Mouse (Mus musculus) CH12.LX (cell line): ENCODE results near the gene Grk4. TPM values are rescaled to one million over a fixed set of nuclear protein-coding genes. Genes with fewer than 3 reads are reported as not detected.

ENCODE experiments used
- DNase-seq: peaks from one replicate; pipeline ENCODE4 v3.0.0-alpha.2; 2013; ENCODE audit errors: extremely low read depth
- H3K27ac ChIP-seq: 2 replicates; pipeline ENCODE4 v1.5.1; 2012; ENCODE audit warnings: low read depth, mild to moderate bottlenecking, control low read depth, moderate library complexity; ENCODE audit not compliant: insufficient read depth
- H3K27me3 ChIP-seq: replicated peaks from 2 replicates; pipeline ENCODE3; 2012; ENCODE audit warnings: inconsistent platforms
- H3K36me3 ChIP-seq, 2 experiments: replicated peaks in 1 of 2; 2 replicates each; pipeline versions ENCODE3 to v1.6.1; 2012; ENCODE audit warnings: inconsistent platforms in 1 of 2, low read length in 1 of 2, mild to moderate bottlenecking in 1 of 2, mixed read lengths in 1 of 2, moderate library complexity in 1 of 2; ENCODE audit not compliant: control insufficient read depth in 1 of 2, insufficient read depth in 1 of 2
- H3K4me1 ChIP-seq, 2 experiments: 2 replicates each; pipeline ENCODE4 v1.6.1; 2012; ENCODE audit warnings: inconsistent platforms in 1 of 2, moderate library complexity in 1 of 2; ENCODE audit not compliant: insufficient read depth in 2 of 2, control insufficient read depth in 1 of 2
- H3K4me2 ChIP-seq: 2 replicates; pipeline ENCODE4 v1.6.1; 2012; ENCODE audit warnings: low read depth, mild to moderate bottlenecking, control low read depth; ENCODE audit not compliant: poor library complexity, insufficient read depth, severe bottlenecking
- H3K4me3 ChIP-seq, 3 experiments: fragments of 150-350 bp in 1 of 3; sonication (generic) in 1 of 3; replicated peaks in 1 of 3; 2 replicates each; pipeline versions ENCODE3 to v1.5.1; 2011 to 2012; ENCODE audit warnings: low read depth in 2 of 3, low read length in 2 of 3, mild to moderate bottlenecking in 2 of 3, moderate library complexity in 2 of 3, control low read depth in 1 of 3, improper control_type of control experiment in 1 of 3, inconsistent platforms in 1 of 3, mixed read lengths in 1 of 3; ENCODE audit not compliant: poor library complexity in 1 of 3
- H3K79me2 ChIP-seq: replicated peaks from 2 replicates; pipeline ENCODE4 v1.6.1; 2012; ENCODE audit warnings: mild to moderate bottlenecking, moderate library complexity; ENCODE audit not compliant: control insufficient read depth, poor library complexity, insufficient read depth, severe bottlenecking; ENCODE audit errors: extremely low read depth
- H3K9ac ChIP-seq: 2 replicates; pipeline ENCODE4 v1.6.1; 2012; ENCODE audit warnings: low read depth, mild to moderate bottlenecking, control low read depth, moderate library complexity; ENCODE audit not compliant: insufficient read depth
- H3K9me3 ChIP-seq: replicated peaks from 2 replicates; pipeline ENCODE3; 2012; ENCODE audit warnings: low read length, inconsistent platforms, mixed read lengths
- BHLHE40 ChIP-seq: IDR thresholded peaks from 2 replicates; pipeline ENCODE4 v1.6.1; 2011; ENCODE audit warnings: mild to moderate bottlenecking, low read depth, low read length, improper control_type of control experiment
- CHD1 ChIP-seq: IDR thresholded peaks from 2 replicates; pipeline ENCODE4 v1.6.1; 2012; ENCODE audit warnings: low read depth, low read length, improper control_type of control experiment, inconsistent platforms
- CHD2 ChIP-seq: IDR thresholded peaks from 2 replicates; pipeline ENCODE4 v1.6.1; 2011; ENCODE audit warnings: low read length, improper control_type of control experiment
- CTCF ChIP-seq, 2 experiments: IDR thresholded peaks in 1 of 2; conservative IDR thresholded peaks in 1 of 2; 2 replicates each; pipeline ENCODE4 v1.5.1; 2011 to 2012; ENCODE audit warnings: low read depth in 2 of 2, low read length in 2 of 2, improper control_type of control experiment in 1 of 2, inconsistent platforms in 1 of 2, mild to moderate bottlenecking in 1 of 2, moderate library complexity in 1 of 2
- ELF1 ChIP-seq: IDR thresholded peaks from 2 replicates; pipeline ENCODE4 v1.6.1; 2014; ENCODE audit warnings: low read depth, mild to moderate bottlenecking, inconsistent platforms, low read length, improper control_type of control experiment
- EP300 ChIP-seq: IDR thresholded peaks from 2 replicates; pipeline ENCODE4 v1.6.1; 2011; ENCODE audit warnings: low read length, improper control_type of control experiment
- ETS1 ChIP-seq: conservative IDR thresholded peaks from 2 replicates; pipeline ENCODE4 v1.6.1; 2012; ENCODE audit warnings: low read depth, mild to moderate bottlenecking, inconsistent platforms, low read length, improper control_type of control experiment, moderate library complexity
- GABPA ChIP-seq: IDR thresholded peaks from 2 replicates; pipeline ENCODE4 v1.6.1; 2012; ENCODE audit warnings: low read depth, low read length, improper control_type of control experiment, inconsistent platforms; ENCODE audit not compliant: insufficient replicate concordance
- IRF4 ChIP-seq: IDR thresholded peaks from 2 replicates; pipeline ENCODE4 v1.6.1; 2014; ENCODE audit warnings: low read depth, mild to moderate bottlenecking, inconsistent platforms, low read length, improper control_type of control experiment
- JUN ChIP-seq: IDR thresholded peaks from 2 replicates; pipeline ENCODE4 v1.6.1; 2011; ENCODE audit warnings: low read depth, mild to moderate bottlenecking, low read length, improper control_type of control experiment, moderate library complexity; ENCODE audit not compliant: insufficient read depth
- JUND ChIP-seq: conservative IDR thresholded peaks from 2 replicates; pipeline ENCODE4 v1.6.1; 2011; ENCODE audit warnings: low read depth, low read length, improper control_type of control experiment
- KAT2A ChIP-seq: IDR thresholded peaks from 2 replicates; pipeline ENCODE4 v1.6.1; 2012; ENCODE audit warnings: low read length, improper control_type of control experiment, inconsistent platforms; ENCODE audit not compliant: insufficient replicate concordance
- MAX ChIP-seq: IDR thresholded peaks from 2 replicates; pipeline ENCODE4 v1.6.1; 2011; ENCODE audit warnings: low read length, improper control_type of control experiment
- MEF2A ChIP-seq: IDR thresholded peaks from 2 replicates; pipeline ENCODE4 v1.6.1; 2014; ENCODE audit warnings: low read depth, mild to moderate bottlenecking, inconsistent platforms, low read length, improper control_type of control experiment, borderline replicate concordance
- MXI1 ChIP-seq: IDR thresholded peaks from 2 replicates; pipeline ENCODE4 v1.6.1; 2011; ENCODE audit warnings: mild to moderate bottlenecking, low read depth, low read length, improper control_type of control experiment
- MYC ChIP-seq: IDR thresholded peaks from 2 replicates; pipeline ENCODE4 v1.6.1; 2011; ENCODE audit warnings: low read depth, mild to moderate bottlenecking, improper control_type of control experiment, low read length
- NRF1 ChIP-seq: IDR thresholded peaks from 2 replicates; pipeline ENCODE4 v1.6.1; 2014; ENCODE audit warnings: low read depth, mild to moderate bottlenecking, inconsistent platforms, low read length, improper control_type of control experiment, moderate library complexity
- POLR2A ChIP-seq: IDR thresholded peaks from 2 replicates; pipeline ENCODE4 v1.6.1; 2011; ENCODE audit warnings: low read depth, mild to moderate bottlenecking, improper control_type of control experiment, low read length
- POLR2AphosphoS2 ChIP-seq: IDR thresholded peaks from 2 replicates; pipeline ENCODE4 v1.6.1; 2011; ENCODE audit warnings: low read depth, low read length, improper control_type of control experiment
- RAD21 ChIP-seq: IDR thresholded peaks from 2 replicates; pipeline ENCODE4 v1.6.1; 2011; ENCODE audit warnings: low read depth, mild to moderate bottlenecking, low read length, improper control_type of control experiment, moderate library complexity
- RCOR1 ChIP-seq: conservative IDR thresholded peaks from 2 replicates; pipeline ENCODE4 v1.6.1; 2012; ENCODE audit warnings: low read depth, mild to moderate bottlenecking, inconsistent platforms, low read length, improper control_type of control experiment
- SIN3A ChIP-seq: IDR thresholded peaks from 2 replicates; pipeline ENCODE4 v1.6.1; 2012; ENCODE audit warnings: low read length, improper control_type of control experiment, inconsistent platforms
- SMC3 ChIP-seq: IDR thresholded peaks from 2 replicates; pipeline ENCODE4 v1.6.1; 2011; ENCODE audit warnings: low read depth, low read length, improper control_type of control experiment
- TBP ChIP-seq: conservative IDR thresholded peaks from 2 replicates; pipeline ENCODE4 v1.6.1; 2011; ENCODE audit warnings: low read depth, low read length, improper control_type of control experiment
- TCF12 ChIP-seq: IDR thresholded peaks from 2 replicates; pipeline ENCODE4 v1.6.1; 2014; ENCODE audit warnings: low read depth, mild to moderate bottlenecking, inconsistent platforms, low read length, improper control_type of control experiment
- USF1 ChIP-seq: IDR thresholded peaks from 2 replicates; pipeline ENCODE4 v1.6.1; 2014; ENCODE audit warnings: low read depth, mild to moderate bottlenecking, inconsistent platforms, low read length, improper control_type of control experiment
- USF2 ChIP-seq: conservative IDR thresholded peaks from 2 replicates; pipeline ENCODE4 v1.6.1; 2011; ENCODE audit warnings: low read depth, low read length, improper control_type of control experiment
- ZC3H11A ChIP-seq: IDR thresholded peaks from 2 replicates; pipeline ENCODE4 v1.6.1; 2012; ENCODE audit warnings: low read depth, mild to moderate bottlenecking, inconsistent platforms, low read length, improper control_type of control experiment
- ZKSCAN1 ChIP-seq: IDR thresholded peaks from 2 replicates; pipeline ENCODE4 v1.6.1; 2012; ENCODE audit warnings: low read depth, inconsistent platforms, low read length, improper control_type of control experiment, borderline replicate concordance
- ZMIZ1 ChIP-seq: IDR thresholded peaks from 2 replicates; pipeline ENCODE4 v1.6.1; 2012; ENCODE audit warnings: low read depth, mild to moderate bottlenecking, inconsistent platforms, low read length, improper control_type of control experiment
- ZNF384 ChIP-seq: IDR thresholded peaks from 2 replicates; pipeline ENCODE4 v1.6.1; 2012; ENCODE audit warnings: low read depth, low read length, improper control_type of control experiment, inconsistent platforms
- dilution Hi-C: fragments of 300-500 bp; cut with MboI; formaldehyde crosslinking; loops from 2 replicates; pipeline ENCODE4 v1.14.3; 2020; ENCODE audit warnings: low sequenced_read_pairs; ENCODE audit not compliant: extremely low pct_unique_long_range_greater_than_20kb, extremely low pct_ligation_motif_present
- in situ Hi-C: fragments of 300-500 bp; cut with MboI; formaldehyde crosslinking; loops from 3 replicates; pipeline ENCODE4 v1.14.3; 2019; ENCODE audit warnings: low sequenced_read_pairs, low pct_ligation_motif_present, low pct_unique_long_range_greater_than_20kb, mixed read lengths
- polyA plus RNA-seq: library from polyadenylated mRNA; unstranded; fragments of >175 nt; gene quantifications from 2 replicates; pipeline ENCODE4 v1.2.1, GENCODE M21; 2012; ENCODE audit warnings: low read depth; ENCODE audit not compliant: insufficient read length
- total RNA-seq, 2 experiments: library from RNA; depleted of rRNA; stranded (reverse); fragments of 300-350 nt in 1 of 2; fragments of >200 nt in 1 of 2; gene quantifications; 2 replicates each; pipeline ENCODE4 v1.2.3; 2012 to 2014

Grk4 gene
- total and polyA plus RNA-seq, 3 experiments, result 0.56 to 0.81 (median 0.76) TPM

DNA sequence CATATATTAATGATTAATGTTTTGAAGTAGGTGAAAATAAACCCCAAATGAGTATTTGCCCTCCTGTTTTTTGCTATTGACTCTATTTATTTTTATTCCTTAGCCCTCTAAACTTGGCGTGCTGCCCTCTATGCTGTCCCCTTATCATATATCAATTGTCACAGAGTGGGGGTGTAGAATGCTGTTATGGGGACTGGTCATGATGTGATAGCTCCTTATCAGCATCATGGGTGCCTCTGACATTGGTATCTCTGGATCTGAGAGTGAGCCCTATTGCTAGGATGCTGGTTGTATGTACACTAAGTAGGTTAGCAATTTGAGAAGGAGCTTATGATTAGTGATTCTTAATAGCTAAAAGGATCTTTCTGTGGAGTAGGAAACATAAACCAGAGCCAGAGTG, 70.1 kb downstream of the Grk4 start:
- Histone ChIP-seq H3K4me1 (no peaks in the 10 kb centered on the region), H3K4me2 (no peak overlapping the region), H3K36me3 (no peaks in the 10 kb centered on the region), H3K79me2 (no peaks in the 10 kb centered on the region), H3K27ac (no peak overlapping the region), H3K9me3 (no peaks in the 10 kb centered on the region), H3K27me3 (no peaks in the 10 kb centered on the region), H3K4me3 (no peak overlapping the region), H3K9ac (no peak overlapping the region)
- TF ChIP-seq MXI1 (no peak), JUN (no peak), MYC (no peak), TCF12 (no peak), ELF1 (no peak), GABPA (no peak), ZC3H11A (no peak), MAX (no peak), USF2 (no peak), ZNF384 (no peak), RCOR1 (no peak), MEF2A (no peak), CHD1 (no peak), RAD21 (no peak), POLR2A (no peak), ETS1 (no peak)
- in situ Hi-C loops (no loop called here), dilution Hi-C loops (no loop called here)
- DNase-seq, result no peak

DNA sequence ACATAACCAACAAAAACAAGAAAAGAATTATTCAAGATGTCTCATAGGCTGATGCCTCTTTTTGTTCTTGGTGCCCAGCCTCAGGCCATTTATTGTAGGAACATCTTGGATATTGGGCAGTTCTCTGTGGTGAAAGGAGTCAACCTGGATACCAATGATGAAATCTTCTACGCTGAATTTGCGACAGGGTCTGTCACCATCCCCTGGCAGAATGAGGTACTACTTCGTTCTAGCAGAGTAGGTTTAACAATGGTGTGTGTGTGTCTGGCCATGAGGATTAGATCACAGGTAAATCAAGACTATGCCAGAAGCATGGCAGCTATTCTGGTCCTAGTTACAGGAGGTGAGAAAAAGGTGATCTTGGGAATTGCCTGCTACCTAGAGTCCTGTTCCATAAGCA, 91.3 kb downstream of the Grk4 start:
- in situ Hi-C loops, result no loop called here
- Histone ChIP-seq H3K4me1 (no peaks in the 10 kb centered on the region), H3K9ac (no peak overlapping the region), H3K27ac (no peak overlapping the region), H3K4me3 (no peak overlapping the region), H3K4me2 (no peak overlapping the region), H3K9me3 (no peaks in the 10 kb centered on the region), H3K36me3 (no peaks in the 10 kb centered on the region), H3K79me2 (no peaks in the 10 kb centered on the region), H3K27me3 (peaks cover 15% of the 10 kb centered on the region)
- TF ChIP-seq SIN3A, result no peak
- TF ChIP-seq ETS1, result no peak
- TF ChIP-seq TBP, result no peak
- no peak for TF ChIP-seq POLR2AphosphoS2
- TF ChIP-seq KAT2A, result no peak
- TF ChIP-seq RAD21, result peak; percentile 46
- no peak for TF ChIP-seq CHD1
- no peak for TF ChIP-seq RCOR1
- TF ChIP-seq MYC, result no peak
- TF ChIP-seq IRF4, result no peak
- no peak for TF ChIP-seq USF2
- no peak for TF ChIP-seq GABPA
- no peak for TF ChIP-seq POLR2A
- no peak for TF ChIP-seq ZC3H11A
- no peak for TF ChIP-seq MXI1
- no peak for TF ChIP-seq ZMIZ1
- TF ChIP-seq JUND, result no peak
- TF ChIP-seq TCF12, result no peak
- TF ChIP-seq USF1, result no peak
- TF ChIP-seq NRF1, result no peak
- no peak for TF ChIP-seq ZKSCAN1
- no peak for TF ChIP-seq CHD2
- peak in 1 of 2 experiments; percentile 54; a peak in 2 of 4 replicates for TF ChIP-seq CTCF (conservative IDR thresholded peaks at IDR 0.05 in 1 of 2, IDR thresholded peaks at IDR 0.05 in 1 of 2; ENCODE audit: low read depth in 2 of 2, low read length in 2 of 2)
- peak; percentile 20; the same call in 1 of the 2 replicates for TF ChIP-seq SMC3
- TF ChIP-seq EP300, result no peak
- TF ChIP-seq BHLHE40, result no peak
- no peak for TF ChIP-seq ELF1
- no peak for DNase-seq
- dilution Hi-C loops, result no loop called here
